Mouse (Mus musculus): ENCODE measurements around the gene Rbfox1.

Gene Rbfox1

GRCm38 (mm10) chr16:7038639-7039260 lies 1153.6 kb downstream of the Rbfox1 start:
- no peak for DNase-seq (ENCODE audit: low read depth)

DNA sequence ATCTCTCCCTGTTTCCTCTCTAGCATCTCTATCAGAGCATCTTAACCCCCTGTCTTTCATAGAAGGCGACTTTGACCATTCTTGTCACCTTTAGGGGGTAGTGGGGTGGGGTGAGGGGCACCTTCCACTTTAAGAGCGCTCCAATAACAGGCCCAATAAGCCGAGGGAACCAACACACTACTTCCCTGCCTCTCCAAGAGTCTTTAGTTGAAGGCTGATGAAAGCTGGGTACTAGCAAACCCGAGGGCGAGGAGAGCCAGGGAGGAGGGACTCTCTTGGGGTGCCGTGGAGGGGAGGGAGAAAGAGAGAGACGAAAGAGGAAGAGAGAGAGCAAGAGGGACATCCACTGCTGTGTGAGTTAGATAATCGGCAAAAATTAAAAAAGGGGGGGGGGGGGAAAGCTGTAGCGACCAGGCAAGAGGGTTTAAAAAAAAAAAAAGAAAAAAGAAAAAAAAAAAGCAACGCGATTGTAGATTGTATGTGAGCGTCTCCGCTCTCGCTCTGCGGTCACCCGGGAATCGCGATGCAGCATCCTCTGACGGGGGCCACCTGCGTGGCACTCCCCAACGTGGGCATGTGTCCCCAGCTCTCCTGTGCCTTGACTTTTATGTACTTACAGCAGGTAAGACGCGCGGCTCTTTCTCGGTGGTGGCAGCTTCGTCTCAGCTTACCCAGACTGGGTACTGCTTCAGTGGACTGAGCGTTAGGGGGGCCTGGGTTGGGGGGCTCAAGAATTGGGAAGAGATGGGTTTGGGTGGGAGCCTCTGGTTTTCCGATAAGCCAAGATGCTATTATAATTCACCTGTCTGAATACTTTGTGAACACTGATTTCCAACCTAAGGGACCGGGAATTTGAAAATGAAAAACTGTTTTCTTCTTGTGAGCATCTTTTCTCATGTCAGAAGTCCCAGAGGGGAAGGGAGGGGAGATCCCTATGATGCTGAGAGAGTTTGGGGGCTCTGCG lies 1154.5 kb downstream of the Rbfox1 start:
- no peak for DNase-seq (ENCODE audit: low read depth)

DNA sequence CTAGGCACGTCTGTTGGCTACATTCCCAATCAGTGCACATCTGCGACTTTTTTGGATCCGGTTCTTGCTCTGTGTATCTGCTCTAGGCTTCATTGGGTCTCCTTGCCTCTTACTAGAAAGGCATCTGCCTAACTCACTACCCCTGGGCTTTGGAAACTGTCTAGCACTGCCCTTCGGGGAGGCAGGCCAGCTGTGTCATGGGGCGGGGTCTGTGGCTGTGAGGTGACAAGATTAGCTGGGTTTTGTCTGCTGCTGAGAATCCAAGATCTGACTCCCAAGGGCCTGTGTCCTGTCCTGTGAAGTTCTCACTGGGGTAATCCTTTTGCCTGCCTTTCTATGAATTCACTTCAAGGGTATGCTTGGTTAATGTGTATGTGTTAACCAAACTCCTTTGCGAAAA lies 1155.5 kb downstream of the Rbfox1 start:
- DNase-seq (ENCODE audit: low read depth) = no peak

DNA sequence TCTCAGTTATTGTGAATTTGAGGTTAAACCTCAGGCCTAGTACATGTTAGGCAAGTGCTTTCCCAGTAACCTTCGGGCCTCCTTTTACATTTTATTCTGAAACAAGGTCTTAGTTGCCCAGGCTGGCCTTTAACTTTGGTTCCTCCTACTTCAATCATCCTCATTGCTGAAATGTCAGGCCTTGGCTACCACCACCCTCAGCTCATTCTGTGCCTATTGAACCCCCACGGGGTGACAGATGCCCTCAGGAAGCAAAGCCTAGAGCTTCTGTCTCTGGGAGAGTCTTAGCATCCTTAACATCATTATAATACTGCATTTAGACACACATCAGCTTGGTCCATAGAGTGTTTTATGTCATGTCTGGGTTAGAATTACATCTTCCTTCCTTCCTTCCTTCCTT lies 1162.3 kb downstream of the Rbfox1 start:
- DNase-seq (ENCODE audit: low read depth) = no peak

- DNase-seq (ENCODE audit: low read depth) = no peak
These were observed 1164.2 kb downstream of the Rbfox1 start for GRCm38 (mm10) chr16:7049162-7049971.

DNA sequence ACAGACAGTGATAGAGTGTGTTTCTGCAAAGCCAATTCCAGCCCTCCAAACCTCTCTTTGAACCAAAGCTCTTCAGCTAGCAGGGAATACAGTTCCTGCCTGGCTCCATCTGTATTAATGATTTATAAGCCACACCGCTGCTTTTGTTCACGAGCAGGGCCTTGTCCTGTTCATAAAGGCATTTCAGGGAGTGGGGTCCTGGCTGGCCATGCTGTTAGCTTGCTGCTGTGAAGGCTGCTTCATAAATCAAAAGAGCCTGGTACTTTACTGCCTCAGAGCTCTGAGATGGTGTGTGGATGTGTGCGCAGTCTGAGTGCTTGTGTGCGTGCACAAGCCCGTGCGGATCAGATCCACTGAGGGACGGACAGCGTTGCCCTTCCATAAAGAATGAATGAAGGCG lies 1165.8 kb downstream of the Rbfox1 start:
- no peak for DNase-seq (ENCODE audit: low read depth)

DNA sequence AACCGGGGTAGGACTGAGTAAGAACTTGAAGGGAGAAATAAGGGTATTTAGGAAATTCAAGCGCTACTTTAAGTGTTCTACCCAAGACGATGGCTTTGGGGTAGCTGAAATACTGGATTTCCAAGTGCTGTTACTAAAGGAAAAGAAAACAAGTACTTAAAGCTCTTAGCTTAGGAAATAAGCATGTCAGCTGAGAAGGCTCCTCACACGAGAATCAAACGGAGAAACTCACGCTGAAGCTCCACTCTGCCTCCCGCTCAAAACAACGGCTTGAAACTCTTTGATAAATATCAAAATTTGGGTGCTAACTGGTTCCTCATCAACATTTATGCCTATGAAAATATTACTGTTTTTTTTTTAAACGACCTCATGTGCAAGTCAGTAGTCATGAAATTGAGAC lies 1166.8 kb downstream of the Rbfox1 start:
- no peak for DNase-seq (ENCODE audit: low read depth)

DNA sequence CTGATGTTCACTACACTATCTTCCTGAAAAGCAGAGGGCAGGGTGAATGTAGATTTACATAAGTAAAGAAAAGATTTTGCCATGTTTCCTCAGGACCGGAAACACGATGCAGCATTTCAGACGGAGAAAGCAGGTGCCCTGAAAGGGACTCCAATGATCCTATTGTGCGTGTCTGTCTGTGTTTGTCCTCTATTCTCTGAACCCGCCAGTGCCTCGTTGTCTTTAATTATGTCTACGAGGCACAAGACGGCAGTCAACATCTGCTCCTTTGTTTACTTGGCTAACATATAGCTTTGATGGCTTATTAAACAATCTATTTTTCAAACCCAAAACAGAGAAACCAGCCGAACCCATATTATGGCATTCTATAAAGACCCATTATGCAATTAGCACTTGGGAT lies 1167.3 kb downstream of the Rbfox1 start:
- no peak for DNase-seq (ENCODE audit: low read depth)

DNA sequence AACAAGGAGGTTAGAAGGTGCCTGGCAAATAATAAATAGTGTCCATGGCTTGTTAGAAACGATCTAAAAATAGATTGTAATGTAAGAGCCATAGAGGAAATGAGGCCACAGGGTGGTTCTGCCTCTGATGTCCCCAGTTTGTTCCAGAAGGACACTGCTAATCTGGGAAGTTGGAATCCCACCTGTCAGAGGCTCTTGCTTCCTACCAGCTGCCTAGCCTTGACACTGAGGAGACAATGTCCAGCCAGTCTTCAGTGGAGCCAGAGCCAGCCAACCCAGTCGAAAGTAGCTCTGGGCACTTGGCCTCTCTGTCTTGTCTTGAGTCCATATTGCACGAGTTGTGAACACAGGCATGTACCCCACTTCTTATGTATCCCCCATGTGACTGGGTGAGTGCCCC lies 1172.6 kb downstream of the Rbfox1 start:
- DNase-seq (ENCODE audit: low read depth) = no peak

DNA sequence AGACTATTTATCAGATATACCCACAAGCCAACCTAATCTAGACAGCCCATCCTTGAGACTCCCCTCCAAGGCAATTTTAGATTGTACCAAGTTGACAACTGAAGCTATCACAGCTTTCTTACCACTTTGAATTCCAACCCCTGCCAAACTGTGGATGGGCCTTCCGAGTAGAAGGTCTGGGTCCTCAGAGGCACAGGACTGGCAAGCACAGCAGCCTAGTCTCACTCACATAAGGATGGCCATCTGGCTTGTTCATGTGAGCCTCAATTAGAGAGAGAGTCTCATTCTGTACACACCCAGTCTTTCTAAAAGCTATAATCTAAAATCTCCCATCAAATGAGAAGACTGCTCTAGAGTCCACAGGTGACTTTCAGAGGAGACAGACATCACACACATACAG lies 1173.4 kb downstream of the Rbfox1 start:
- no peak for DNase-seq (ENCODE audit: low read depth)

DNA sequence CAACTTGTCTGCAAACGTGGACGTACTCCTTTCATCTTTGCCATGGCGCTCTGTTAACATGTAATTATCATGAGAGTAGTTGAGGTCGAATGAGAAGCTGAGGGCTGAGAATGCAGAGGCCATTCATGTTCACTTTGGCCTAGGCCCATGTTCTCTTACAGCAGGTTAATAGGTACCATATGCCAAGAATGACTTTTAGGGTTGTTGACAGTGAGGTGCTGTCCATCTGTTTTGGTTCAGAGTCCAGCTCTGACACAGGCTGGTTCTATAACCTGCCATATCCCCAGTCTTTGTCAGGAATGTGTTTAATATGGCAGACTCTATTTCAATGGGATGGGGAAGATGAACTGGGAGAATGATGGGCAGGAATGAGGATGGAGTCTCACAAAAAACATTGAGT lies 1174.4 kb downstream of the Rbfox1 start:
- no peak for DNase-seq (ENCODE audit: low read depth)

GRCm38 (mm10) chr16:7060864-7061263 lies 1175.7 kb downstream of the Rbfox1 start:
- no peak for DNase-seq (ENCODE audit: low read depth)

DNA sequence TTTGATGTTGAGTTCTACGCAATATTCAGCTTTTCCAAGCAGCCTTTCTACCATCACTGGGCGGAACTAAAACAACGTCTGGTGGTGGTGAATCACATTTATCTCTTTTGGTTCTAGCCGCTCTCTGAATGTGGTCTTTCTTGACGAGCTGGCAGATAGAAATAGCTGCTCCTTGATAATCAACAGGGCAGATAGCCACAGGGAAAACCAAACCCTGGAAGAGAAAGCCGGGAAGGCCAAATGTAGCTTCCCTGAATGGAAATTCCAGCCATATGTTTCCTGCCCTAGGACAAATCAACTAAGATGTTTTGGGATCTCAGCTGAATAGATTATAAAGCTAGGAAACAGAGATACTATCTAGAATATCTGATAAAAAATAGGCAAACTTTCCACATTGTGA lies 1177.4 kb downstream of the Rbfox1 start:
- DNase-seq (ENCODE audit: low read depth) = no peak

DNA sequence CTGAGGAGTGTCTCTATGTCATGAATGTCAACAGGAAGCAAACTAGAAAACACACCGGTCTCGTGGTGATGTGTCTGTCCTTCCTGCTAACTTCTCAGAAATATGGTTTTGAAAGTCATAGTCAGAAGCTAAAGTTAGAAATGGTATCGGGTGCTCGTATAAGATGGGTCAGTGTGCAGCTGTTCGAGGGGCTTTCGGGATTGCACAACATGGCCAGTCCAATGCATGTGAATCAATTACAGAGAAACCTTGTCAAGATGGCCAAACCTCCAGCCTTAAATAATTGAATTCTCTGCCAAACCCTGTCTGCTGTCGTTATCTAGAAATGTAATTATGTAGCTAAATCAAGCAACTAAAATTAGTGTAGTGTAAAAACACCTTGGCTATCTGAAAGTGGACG lies 1182.0 kb downstream of the Rbfox1 start:
- DNase-seq (ENCODE audit: low read depth) = no peak

- no peak for DNase-seq (ENCODE audit: low read depth)
These were observed 1184.4 kb downstream of the Rbfox1 start for GRCm38 (mm10) chr16:7069599-7069998.

- no peak for DNase-seq (ENCODE audit: low read depth)
These were observed 1189.6 kb downstream of the Rbfox1 start for GRCm38 (mm10) chr16:7074786-7075185.

DNA sequence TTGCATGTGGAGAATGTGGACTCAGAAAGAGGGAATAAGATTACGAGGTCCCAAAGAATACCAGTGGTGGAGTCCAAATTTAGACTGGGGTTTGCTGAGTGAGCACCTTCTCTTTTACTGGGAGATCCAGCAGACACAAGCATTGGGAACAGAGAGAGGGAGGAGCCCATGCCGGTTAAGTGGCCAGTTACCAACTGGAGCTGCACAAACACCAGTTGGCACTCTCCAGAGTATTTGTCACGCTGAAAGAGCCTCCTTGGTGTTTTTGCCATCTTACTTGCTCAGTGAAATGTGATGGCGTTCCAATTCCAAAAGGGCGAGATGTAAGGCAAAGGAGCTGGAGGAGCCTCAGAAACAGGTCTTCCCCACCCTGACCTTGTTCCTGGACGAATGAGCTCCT lies 1190.6 kb downstream of the Rbfox1 start:
- no peak for DNase-seq (ENCODE audit: low read depth)

- no peak for DNase-seq (ENCODE audit: low read depth)
These were observed 1191.2 kb downstream of the Rbfox1 start for GRCm38 (mm10) chr16:7076305-7076704.

- DNase-seq (ENCODE audit: low read depth) = no peak
These were observed 1191.6 kb downstream of the Rbfox1 start for GRCm38 (mm10) chr16:7076707-7077106.

- no peak for DNase-seq (ENCODE audit: low read depth)
These were observed 1196.0 kb downstream of the Rbfox1 start for GRCm38 (mm10) chr16:7081074-7081568.

DNA sequence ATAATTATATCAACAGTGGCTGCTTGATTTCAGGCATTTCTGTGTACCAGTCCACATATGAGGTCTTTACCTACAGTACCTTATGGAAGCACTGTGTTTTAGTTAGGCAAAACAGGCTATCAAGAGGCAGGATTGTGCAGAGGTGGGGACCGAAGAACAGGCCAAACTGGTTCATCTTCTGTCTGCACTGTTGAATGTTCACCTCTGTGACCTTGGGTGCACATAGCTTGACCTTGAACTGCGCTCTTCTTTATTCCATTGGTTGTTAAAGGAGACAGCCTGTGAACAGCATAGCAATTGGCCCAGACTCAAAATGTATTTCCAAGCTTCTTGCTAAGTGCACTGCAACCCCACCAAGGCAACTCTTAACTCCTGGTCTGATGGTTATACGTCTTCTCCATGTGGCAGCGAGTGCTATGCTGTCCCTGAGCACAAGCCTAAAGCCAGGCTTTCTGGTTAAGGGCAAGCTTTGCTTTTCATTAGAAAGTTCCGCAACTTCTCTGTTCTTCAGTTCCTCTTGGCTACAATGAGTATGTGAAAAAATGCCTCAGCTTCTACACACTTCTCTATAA lies 1196.6 kb downstream of the Rbfox1 start:
- DNase-seq (ENCODE audit: low read depth) = no peak

DNA sequence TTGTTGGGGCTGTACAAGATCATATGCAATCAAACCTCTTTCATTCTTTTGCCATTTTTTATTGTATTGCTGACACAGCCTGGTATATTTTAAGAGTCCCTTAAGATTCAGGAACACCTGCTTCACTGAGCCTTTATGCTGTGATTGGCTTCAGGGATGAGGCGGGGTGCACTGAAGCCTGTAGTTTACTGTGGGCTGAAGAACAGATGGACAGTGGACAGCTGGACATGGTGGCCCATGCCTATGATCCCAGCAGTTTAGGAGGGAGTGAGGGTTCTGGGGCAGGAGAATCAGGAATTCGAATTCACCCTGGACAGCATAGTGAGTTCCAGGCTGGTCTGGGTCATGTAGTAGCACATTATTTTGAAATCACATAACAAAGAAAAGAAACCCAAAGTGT lies 1198.8 kb downstream of the Rbfox1 start:
- no peak for DNase-seq (ENCODE audit: low read depth)

All from c-Kit-positive CD71-positive TER-119-negative erythroid progenitor cells, embryonic 14.5 days (primary cell).